Mouse (Mus musculus): ENCODE data around the gene Sphk2. TPM values are rescaled to one million over a fixed set of nuclear protein-coding genes. Genes with fewer than 3 reads are reported as not detected.

Sphk2 gene
- total RNA-seq, 2 experiments from 2014 or later: 17.4 to 20.1 TPM

- DNase-seq: peak; percentile 49 to 50
- intact Hi-C loops (cut with DNase I): no loop called here
Observed at GRCm38 (mm10) chr7:45712022-45712757, 5.6 kb downstream of the Sphk2 start.

- intact Hi-C loops (cut with DNase I): no loop called here
- no peak for DNase-seq
Observed at GRCm38 (mm10) chr7:45711316-45712021, 6.3 kb downstream of the Sphk2 start.

- no peak for DNase-seq
- intact Hi-C loops (cut with DNase I): no loop called here
Observed at GRCm38 (mm10) chr7:45710477-45711191, 7.2 kb downstream of the Sphk2 start.

GRCm38 (mm10) chr7:45709677-45710355, 8.0 kb downstream of the Sphk2 start:
- intact Hi-C loops (cut with DNase I): no loop called here
- no peak for DNase-seq

GRCm38 (mm10) chr7:45709036-45709435, 8.8 kb downstream of the Sphk2 start:
- no peak for DNase-seq
- intact Hi-C loops (cut with DNase I): no loop called here

GRCm38 (mm10) chr7:45708221-45708761, 9.5 kb downstream of the Sphk2 start:
- intact Hi-C loops (cut with DNase I): no loop called here
- peak; percentile 57 to 68 for DNase-seq

GRCm38 (mm10) chr7:45707375-45707967, 10.3 kb downstream of the Sphk2 start:
- intact Hi-C loops (cut with DNase I): no loop called here

GRCm38 (mm10) chr7:45706721-45707241, 11.0 kb downstream of the Sphk2 start:
- DNase-seq: peak; percentile 90 to 91
- intact Hi-C loops (cut with DNase I): no loop called here

More at GRCm38 (mm10) chr7:45707375-45707967, 10.3 kb downstream of the Sphk2 start:
- DNase-seq: peak; percentile 98 to 99

- peak; percentile 90 to 93 for DNase-seq
- intact Hi-C loops (cut with DNase I): no loop called here
Observed at GRCm38 (mm10) chr7:45705873-45706281, 11.9 kb downstream of the Sphk2 start.

- DNase-seq: no peak
- intact Hi-C loops (cut with DNase I): no loop called here
Observed at GRCm38 (mm10) chr7:45705443-45705864, 12.3 kb downstream of the Sphk2 start.

GRCm38 (mm10) chr7:45704730-45705442, 12.9 kb downstream of the Sphk2 start, which contains the start of gene Dbp:
Dbp (plus strand) TSS chr7:45705088.
- intact Hi-C loops (cut with DNase I): no loop called here
- DNase-seq: peak; percentile 100

- intact Hi-C loops (cut with DNase I): no loop called here
- peak; percentile 80 to 84 for DNase-seq
Observed at GRCm38 (mm10) chr7:45704046-45704559, 13.7 kb downstream of the Sphk2 start.

- intact Hi-C loops (cut with DNase I): no loop called here
- DNase-seq: no peak
Observed at GRCm38 (mm10) chr7:45703521-45704033, 14.2 kb downstream of the Sphk2 start.

- intact Hi-C loops (cut with DNase I): no loop called here
- DNase-seq: no peak
Observed at GRCm38 (mm10) chr7:45702809-45703520, 14.8 kb downstream of the Sphk2 start.

- peak in 1 of 2 experiments; percentile 4 for DNase-seq
- intact Hi-C loops (cut with DNase I): no loop called here
Observed at GRCm38 (mm10) chr7:45702316-45702715, 15.5 kb downstream of the Sphk2 start.

- intact Hi-C loops (cut with DNase I): no loop called here
- DNase-seq: peak in 1 of 2 experiments; percentile 6
Observed at GRCm38 (mm10) chr7:45701607-45702006, 16.2 kb downstream of the Sphk2 start.

GRCm38 (mm10) chr7:45701072-45701471, 16.7 kb downstream of the Sphk2 start:
- intact Hi-C loops (cut with DNase I): no loop called here
- no peak for DNase-seq
